Mouse (Mus musculus) right cerebral cortex, postnatal 14 days (tissue): ENCODE data around the gene Bcl2l15.
"Not testable (repeated sequence)": the region's sequence is repeated elsewhere in the genome, so short reads cannot be mapped to it uniquely, and the experiment has no call there.

Experiments used
- DNase-seq: peaks from one replicate; pipeline ENCODE4 v3.0.0; 2022

The Bcl2l15 gene

DNA sequence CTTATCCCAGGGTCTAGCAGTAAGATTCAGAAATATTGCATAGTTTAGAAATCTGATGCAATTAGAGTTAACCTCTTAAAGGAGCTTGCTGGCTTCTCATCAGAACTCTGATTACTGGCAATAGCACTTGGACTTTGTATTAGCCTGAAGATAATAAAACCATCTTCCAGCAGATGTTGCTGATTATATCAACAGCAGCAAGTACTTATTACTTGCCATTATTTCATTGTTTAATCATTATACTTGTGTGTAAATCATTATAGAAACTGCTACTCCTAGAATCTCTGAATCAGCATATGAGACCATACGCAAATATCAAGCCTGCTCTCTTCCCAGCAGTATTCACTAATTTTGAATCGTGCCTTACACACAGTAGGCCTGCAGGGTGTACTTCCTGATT lies 1.6 kb downstream of the Bcl2l15 start:
- no peak for DNase-seq

DNA sequence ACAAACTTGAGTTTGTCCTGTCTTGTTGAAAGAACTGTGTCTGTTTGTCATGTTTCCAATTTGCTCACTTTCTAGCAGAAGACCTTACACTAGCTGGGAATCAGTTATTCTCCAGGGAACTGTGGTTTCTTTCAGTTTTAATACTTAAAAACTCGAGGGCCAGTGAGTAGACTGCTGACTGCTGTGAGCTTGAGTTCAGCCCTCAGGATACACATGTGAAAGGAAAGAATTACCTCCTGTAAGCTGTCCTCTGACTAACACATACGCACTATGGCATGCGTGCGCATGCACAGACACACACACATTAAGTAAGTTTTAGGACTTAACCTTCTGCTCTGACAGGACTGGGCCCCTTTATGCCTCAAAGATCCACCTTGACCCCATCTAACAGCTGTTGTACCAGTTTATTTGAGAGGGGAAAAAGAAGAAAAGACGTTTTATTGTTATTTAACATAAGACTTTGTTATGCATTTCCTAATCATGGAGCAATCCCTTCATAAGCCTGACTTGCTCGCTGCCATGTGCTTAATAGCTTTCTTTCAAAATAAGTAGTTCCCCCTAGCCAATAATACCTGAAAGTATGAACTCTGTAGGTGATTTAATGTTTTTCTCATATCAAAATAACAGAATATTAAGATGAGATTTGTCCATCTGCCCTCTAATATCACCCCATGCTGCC lies 3.0 kb downstream of the Bcl2l15 start:
- DNase-seq, result no peak

DNA sequence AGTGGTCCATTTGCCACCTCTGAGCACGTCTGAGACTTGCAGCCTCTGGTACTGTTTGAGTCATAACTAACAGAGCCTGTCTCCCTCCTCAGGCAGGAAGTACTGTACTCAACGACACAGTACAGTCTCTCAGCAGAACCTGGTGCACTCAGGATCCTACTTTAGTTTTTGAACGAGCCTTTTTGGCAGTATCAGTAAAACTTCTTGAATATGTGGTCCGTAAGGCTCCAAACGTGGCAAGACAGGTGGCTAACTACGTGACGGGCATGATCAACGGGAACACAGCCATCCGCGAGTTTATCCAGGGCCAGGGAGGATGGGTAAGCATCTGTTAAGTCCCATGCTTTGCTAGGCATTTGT lies 3.5 kb downstream of the Bcl2l15 start:
- no peak for DNase-seq

DNA sequence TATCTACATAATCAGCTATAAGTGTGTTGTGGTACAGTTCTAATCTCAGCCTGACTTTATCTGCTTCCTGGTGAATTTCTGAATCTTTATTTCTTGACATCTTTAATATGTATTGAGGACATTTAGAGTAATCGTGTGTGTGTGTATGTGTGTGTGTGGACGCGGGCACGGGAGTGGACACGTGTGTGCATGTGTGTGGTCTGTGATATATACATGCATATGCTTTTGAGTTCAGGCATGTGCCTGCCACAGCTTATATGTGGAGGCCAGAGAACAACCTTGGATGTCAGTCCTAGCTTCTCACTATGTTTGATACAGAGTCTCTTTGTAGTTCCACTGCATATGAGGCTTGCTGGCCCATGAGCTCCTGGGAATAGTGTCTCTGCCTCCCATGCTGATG lies 4.1 kb downstream of the Bcl2l15 start:
- no peak for DNase-seq

DNA sequence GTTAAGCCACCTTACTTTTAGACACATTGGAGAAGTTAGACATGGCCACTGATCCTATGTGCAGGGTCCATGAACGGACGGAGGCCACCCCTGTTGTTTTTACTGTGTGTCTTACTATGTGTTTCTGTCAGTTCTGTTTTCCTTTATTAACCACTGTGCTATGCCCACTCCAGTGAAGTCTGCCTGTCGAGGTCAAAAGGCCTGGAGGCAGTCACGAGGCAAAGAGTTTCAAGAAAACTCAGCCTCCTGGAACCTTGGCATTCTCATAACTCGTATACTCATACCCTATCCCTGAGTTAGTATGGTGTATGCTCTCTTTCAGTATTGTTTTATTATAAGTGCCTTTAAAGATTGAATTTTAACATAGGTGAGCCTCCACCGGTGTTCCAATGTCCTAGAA lies 7.3 kb downstream of the Bcl2l15 start:
- DNase-seq, result no peak

DNA sequence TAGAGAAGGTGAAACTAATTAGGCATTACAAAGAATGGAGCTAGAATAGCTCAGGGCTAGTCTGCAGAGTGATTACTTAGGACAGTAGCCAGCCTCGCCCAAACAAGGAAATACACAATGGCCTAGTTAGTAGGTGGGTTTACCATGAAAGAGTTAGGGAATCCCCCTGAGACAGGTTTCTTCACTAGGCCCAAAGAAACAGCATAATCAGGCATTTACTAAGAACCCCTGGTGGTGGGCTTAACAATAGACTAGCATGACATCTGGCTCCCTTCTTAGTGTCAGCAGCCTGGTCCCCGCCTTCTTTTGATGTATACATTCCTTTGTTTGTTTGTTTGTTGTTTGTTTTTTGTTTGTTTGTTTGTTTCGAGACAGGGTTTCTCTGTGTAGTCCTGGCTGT lies 7.8 kb downstream of the Bcl2l15 start:
- DNase-seq, result not testable (repeated sequence)

DNA sequence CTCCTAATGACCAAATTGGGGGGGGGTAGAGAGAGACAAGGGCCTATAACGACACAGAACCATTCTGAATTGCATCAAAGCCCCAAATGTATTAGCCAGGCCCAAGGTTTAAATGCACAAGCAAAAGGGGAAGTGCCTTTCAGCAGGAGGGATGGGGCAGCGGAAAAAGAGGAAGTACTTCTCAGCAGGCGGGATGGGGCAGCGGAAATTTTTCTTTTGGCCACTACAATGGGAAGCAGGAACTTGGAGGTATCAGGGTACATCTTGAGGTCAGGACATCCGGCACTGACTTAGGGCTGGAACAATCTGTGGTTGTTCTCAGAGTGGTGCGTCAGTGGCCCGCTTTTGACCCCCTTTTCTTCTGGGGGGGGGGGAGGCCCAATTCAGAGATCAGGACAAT lies 8.5 kb downstream of the Bcl2l15 start:
- DNase-seq, result not testable (repeated sequence)

DNA sequence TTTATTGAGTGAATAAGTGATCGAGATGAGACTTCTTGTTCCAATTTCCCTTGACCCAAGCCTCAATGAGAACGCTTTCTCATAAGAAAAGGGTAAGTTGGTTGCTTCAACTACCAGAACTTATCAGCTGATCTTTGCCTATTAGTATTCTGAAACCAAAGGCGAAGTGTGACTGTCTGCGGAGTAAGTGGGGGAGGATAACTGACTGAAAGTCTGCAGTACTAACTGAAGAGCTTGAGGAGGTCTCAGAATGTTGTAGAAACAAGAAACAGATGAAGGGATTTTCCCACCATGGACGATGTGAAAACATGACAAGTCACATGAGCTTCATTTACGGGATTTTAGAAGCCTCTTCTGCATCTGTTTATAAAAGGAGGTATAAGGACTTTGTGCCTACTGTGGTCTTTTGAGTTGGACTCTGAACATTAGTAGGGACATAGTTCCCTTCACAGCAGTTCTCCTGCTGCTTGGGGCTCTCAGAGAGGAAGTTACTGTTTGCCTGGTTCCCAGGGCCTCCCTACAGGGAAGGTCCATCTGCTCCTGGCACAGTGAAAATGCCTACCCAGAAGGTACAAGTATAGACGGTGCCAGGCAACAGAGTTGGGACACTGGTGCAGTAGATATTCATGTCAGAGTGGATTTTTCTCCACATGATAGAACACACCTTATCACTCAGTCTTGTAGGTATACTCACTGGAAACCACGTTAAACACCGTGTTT lies 18.4 kb downstream of the Bcl2l15 start:
- DNase-seq, result no peak

DNA sequence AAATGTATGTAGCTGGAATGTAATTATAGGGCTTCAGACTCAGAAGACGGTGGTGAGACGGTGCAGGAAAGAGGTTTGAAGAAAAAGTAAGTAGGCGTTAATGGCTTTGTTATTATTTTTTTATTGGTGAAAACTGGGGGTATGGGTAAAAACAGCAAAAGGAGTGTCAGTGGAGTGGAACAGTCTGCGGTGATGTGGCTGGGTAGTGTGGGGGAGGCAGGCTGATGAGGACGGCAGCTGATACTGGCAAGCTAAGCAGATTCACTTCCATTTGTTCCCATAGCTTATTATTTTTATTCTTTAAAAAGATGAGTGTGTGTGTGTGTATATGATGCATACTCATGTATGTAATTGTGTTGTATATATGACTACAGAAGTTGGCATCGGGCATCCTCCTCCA lies 19.1 kb downstream of the Bcl2l15 start:
- no peak for DNase-seq

DNA sequence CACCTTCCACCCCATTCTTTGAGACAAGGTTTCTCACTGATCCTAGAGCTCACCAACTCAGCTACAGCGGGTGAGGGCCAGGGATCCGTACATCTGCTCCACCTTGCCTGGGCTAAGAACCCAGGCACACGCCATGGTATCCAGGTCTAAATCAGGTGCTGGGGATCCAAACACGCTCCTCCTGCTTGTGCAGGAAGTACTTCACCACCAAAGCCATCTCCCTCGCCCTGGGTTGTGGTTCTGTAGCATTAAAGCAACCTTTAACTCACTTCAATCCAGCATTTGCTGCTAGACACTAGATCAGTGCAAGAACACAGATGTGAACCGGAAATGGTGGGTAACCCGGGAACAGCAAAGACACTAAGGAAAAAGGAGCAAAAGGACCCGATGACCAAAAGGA lies 19.5 kb downstream of the Bcl2l15 start:
- no peak for DNase-seq

DNA sequence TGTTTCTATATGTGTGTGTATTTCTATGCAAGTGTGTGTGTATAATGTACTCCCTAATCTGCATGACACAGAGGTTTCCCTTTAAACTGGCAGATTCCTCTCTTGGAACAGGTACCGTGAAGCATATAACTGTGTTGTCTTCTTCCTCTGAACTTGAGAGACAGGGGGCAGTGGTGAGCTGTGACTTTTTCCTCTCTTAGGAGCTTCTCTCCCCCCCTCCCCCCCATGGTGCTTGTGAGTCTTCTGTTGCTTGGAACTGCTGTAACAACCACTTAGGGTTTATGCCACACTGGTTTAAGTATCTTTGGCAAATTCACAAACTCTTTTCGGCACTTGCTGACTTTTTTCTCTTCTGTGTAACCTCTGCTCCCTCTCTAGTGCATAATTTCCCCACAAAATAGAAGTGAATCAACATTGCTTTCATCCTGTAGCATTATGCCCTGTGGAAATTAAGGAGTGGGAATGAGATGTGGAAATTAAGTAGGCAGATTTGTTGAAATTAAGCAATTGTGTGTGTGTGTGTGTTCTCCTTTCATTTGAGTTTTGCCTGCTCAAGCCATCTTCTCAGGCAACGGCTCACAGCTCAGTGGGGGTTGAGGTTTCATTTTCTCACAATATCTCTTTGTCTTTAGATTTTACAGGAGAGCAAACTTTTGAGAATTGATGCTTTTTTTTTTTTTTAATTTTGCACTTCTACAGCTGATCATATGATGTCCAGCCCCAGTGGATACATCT lies 20.3 kb downstream of the Bcl2l15 start:
- DNase-seq, result peak; percentile 57

DNA sequence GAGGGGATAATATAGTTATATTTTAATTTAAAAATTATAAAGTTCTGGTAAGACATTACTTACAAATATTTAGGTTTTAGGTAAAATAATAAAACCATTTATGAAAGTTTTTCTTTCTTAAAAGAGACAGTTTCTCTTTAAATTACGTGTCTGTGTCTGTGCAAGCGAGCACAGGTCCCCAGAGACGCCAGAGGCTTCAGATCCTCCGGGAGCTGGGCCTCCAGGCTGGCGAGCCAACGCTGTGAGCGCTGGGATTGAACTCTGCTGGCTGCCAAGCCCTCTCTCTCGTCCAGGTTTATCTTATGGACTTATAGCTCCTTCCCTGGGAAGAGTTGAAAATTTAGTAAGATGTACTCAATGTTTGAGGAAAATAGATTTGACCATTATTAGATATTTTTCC lies 21.4 kb downstream of the Bcl2l15 start:
- no peak for DNase-seq

DNA sequence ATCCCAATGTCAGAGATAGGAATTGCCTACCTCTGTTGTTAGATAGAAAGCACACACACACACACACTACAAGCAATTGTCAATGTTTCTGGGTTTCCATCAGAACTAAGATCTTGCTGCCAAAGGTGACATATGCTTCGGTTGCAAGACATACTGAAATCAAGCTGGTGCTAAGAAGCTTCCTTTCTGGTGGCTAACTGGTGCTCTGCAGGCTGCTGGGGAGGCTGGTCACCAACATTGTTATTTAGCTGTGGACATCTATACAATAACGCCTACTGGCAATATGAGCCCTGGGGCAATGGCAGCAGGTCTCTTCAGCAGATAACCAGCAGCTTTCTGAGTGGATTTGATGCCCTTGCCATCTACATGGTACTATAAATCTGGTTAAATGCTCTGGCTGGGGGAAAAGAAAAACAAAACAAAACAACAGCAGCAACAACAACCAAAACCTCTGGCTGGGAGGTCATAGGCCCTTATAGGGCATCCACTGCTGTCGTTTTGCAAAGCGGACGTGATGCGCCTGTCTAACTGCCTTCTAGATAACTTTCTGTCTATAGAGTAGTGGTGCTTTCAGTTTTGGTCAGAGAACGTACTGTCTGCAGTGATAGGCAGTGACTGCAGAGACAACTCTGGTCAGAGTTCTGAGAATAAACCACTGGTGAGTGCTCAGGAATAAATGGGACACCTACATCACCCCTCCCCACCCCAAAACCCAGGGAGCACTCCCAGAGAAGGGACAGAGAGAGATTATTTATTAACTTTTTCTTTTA lies 24.8 kb downstream of the Bcl2l15 start:
- no peak for DNase-seq

DNA sequence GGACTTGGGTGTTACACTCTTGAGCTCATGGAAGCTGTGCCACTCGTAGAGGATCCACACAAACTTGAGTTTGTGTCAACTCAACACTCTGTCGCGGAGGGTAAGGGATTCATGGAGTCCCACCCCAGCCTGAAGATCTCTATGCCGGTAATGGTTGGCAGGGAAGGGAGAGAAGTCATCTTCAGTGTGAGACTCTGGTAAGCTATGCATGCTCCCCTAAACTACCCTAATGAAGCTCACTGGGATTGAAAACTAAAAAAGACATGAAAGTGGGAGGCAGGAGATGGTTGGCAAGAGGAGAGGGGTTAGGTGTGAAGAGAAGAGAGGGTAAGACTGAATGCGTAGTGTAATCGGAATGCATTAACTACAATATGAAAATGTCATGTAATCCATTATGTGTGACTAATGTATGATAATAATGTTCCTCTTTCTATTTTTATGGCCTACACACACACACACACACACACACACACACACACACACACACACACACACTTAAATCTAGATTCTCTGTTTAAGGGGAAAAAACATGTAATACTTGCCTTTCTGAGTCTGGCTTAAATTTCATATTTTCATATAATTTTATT lies 25.7 kb downstream of the Bcl2l15 start:
- no peak for DNase-seq

DNA sequence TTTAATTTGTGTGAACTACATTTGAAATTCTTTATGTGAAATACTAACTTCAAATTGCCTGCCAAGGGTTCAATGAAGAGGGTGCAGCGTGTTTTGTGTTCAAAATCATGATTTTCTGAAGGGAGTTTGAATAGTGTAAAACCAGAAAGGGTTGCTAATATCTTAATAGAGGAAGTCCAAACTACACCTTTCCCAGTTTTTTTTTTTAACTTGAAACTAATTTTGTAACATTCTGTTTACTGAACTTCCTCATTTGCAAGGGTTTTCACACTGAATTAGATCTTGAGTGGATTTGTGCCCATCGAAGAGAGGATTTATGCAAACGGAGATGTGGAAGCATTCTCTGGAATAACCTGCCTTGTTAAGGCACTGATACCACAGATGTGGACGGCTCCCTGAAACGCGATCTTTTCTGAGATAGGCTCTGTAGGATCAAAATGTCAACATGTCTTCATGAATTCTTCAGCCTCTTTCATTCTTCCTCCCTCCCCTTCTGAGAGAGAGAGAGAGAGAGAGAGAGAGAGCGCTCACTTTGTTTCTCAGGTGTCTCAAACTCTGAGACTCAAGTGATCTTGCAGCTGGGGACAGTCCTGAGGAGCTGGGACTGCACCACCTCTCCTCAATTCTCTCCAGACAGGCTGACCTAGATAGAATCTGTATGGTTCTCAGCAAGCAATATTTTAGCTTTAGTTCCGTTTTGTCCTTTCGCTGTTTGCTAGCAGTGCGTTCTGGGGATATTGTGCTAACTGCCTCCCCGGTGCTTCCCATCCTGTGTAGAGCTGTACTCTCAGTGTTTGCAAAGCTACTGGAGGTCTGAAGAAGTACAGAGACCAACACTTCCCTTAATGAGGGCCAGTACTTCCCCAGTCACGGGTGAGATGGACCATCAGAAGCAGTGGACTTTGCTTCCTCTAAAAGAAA lies 26.7 kb downstream of the Bcl2l15 start, which contains the start of gene Ptpn22:
Gene Ptpn22 (plus strand): TSS at position 915 of the 921 bp plus-strand sequence.
- DNase-seq, result no peak

DNA sequence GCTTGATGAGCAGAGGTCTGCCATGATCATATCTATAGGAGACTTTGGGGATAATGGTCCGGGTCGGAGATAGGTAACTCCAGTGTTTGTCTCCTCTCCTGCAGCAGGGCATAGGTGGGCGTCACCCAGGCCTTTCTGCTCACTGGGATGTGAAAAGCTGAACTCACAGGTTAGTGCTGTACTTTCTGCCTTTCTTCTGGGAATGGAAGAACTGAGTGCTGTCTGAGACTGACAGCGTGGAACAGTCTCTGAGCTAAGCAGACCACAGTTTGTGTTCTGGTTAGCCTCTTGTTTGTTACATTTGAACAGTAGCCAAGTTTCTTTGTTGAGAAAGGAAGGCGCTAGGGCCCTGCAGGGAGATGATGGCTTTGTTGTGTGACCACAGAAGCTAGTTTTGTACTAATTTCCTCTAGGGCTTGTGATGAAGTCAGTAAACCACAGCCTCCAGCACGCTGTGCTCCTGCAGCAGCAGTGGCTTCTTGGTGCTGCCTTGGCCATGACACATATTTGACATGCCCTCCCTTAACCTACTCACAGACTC lies 27.5 kb downstream of the Bcl2l15 start:
- no peak for DNase-seq

DNA sequence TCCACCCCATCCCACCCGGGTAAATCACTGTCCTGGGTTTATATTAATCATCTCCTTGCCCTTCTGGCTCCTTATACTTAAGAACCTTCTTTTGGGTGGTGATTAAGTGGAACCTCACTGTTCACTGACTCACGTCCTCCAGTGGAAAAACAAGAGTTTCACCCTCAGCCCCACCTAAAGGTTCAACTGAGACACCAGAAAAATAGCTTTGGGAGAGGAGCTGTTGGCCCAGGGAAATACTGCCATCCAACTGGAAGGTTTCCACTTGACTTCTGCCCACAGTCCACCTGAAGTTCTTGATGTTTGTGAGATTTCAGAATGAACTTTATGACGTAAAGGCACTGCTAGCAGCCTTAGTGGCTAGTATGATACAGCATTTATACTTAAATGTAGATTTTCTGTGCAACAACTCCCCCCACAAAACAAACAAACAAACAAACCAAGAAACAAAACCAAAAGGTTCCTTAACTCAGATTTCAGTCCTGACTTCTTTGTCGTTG lies 30.4 kb downstream of the Bcl2l15 start:
- DNase-seq, result no peak

DNA sequence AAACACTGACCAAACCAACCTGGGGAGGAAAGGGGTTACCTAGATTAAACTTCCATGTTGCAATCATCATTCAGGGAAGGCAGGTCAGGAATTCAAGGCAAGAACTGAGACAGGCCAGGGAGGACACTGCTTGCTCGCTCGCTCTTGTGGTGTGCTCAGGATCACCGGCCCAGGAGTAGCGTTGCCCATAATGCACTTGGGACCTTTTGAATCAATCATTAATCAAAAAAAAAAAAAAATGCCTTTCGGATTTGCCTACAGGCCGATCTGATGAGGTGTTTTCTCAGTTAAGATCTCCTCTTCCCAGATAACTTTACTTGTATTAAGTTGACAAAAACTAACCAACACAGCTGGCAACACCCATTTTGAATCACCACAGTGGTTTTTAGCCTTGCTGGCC lies 31.8 kb downstream of the Bcl2l15 start:
- DNase-seq, result no peak

DNA sequence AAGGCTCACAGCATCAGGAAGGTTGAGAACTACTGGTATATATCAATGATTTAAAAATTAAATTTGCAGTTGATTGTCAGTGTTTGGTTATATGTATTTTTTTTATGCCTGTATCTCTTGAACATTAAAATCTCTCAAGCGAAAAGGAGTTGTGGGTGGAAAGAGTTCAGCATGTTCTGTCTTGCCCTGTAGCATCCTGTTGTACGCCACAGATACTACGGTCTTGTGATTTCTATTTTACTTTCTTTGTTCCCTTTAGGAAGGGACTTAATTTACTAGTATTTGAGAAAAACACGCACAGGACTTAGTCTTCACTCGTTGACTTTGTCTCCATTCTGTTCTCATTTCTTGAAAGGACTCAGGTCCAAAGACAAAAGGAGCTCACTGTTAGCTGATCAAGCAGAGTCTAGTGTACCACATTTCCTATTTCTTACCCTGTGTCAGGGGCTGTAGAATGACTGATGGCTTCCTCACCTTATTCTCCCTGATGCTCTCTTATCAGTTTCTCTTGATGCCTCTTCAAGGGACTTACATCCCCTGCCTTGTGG lies 35.1 kb downstream of the Bcl2l15 start:
- no peak for DNase-seq

DNA sequence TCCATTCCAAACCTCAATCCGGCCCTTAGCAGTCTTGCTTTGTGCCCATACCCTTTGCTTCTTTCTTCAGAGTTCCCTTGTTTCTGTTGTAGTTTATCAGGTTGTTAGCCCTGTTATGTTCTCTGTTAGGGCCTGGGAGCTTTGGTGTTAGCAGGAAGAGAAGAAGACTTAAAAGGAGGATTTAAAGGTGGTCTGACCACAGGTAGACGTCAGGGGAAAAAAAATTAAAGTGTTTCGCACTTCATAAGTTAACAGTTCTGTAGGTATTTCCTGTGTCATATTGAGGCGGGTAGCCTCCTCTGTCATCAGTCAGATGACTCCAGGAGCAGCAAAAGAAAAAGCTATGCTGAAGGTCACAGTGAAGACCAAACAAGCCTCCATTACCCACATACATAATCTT lies 35.6 kb downstream of the Bcl2l15 start:
- DNase-seq, result no peak

DNA sequence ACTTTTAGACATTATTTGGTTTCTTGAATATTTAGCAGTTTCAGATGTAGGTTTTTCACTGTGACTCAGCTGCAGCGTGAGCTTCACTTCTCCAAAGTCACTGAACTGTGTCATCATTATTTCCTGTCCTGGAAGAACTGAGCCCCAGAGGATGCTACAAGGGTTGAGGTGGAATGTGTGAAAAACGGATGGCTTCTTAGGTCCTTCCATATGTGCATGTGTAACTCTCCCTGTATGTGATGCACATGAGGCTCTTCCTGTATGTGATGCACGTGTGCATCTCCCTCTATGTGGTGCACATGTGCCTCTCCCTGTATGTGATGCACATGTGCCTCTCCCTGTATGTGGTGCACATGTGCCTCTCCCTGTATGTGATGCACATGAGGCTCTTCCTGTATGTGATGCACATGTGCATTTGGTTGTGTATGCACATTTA lies 40.3 kb downstream of the Bcl2l15 start:
- DNase-seq, result no peak
